ENCODE assay signal across 11 mouse cellular contexts in the genomic region with DNA sequence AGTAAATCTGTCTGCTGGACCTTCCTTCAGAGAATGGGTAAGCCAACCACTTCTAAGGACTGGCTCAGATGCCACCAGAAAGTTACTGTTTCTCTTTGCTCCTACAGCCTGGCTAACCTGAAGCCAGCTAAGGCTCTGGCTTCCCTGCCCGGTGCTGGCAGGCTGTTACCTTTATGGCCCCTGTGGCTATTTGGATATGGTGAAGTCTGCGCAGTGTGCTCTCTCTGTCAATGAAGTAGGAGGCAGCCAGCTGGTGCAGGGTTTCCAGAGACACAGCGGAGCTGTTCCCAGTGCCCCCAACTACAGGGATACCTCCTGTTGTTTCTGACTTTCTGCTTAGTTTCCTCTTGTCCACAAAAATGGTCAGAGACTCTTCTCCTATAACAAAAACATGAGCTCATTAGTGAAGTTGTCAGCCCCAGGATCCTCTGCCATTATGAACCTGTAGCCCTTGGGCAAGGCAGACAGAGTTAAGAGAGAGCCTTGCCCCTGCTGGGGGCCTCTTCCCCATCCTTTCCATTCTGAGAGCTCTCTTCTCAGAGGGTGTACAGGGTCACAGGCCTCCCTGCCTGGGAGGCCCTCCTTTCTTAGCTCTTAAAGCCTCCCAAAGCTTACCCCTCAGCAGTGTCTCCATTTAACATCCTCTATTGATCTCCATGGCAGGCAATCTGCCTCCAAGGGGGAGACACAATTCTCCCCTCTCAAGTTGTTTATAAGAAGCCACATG.
A peak's percentile ranks its signal among the peaks of the same experiment; 100 is the strongest.
DNase-seq lines count a peak whose midpoint lies in the region; ATAC-seq lines count a peak whose summit lies in the region.
"Had no signal": no experiment of that assay in that cellular context is flagged by ENCODE, and none has a peak within 500 bp of the region (broad histone marks: within the 10 kb centered on the region; RNA-seq: fewer than 3 reads in every experiment).

No protein-coding gene starts in this region.

- H3K4me3 ChIP-seq in lung, embryonic 15.5 days, result no peak overlapping the region
- no peak overlapping the region for H3K4me3 ChIP-seq in embryonic facial prominence, embryonic 10.5 days
- no peak overlapping the region for H3K4me3 ChIP-seq in hindbrain, embryonic 14.5 days (replicated peaks; ENCODE audit: low read length)
- no peak overlapping the region for H3K4me3 ChIP-seq in neural tube, embryonic 15.5 days (replicated peaks)
- H3K4me3 ChIP-seq: embryonic facial prominence, embryonic 13.5 days; heart, adult 2 months had no signal

- H3K9ac ChIP-seq in lung, embryonic 15.5 days, result no peak overlapping the region
- H3K9ac ChIP-seq in hindbrain, embryonic 14.5 days, result no peak overlapping the region
- no peak overlapping the region for H3K9ac ChIP-seq in neural tube, embryonic 15.5 days (replicated peaks)
- H3K9ac ChIP-seq: embryonic facial prominence, embryonic 13.5 days had no signal

- no peaks in the 10 kb centered on the region for H3K9me3 ChIP-seq in lung, embryonic 15.5 days
- no peaks in the 10 kb centered on the region for H3K9me3 ChIP-seq in embryonic facial prominence, embryonic 10.5 days
- H3K9me3 ChIP-seq in hindbrain, embryonic 14.5 days (ENCODE audit: control insufficient read depth, low read length), result no peaks in the 10 kb centered on the region
- H3K9me3 ChIP-seq in neural tube, embryonic 15.5 days (replicated peaks), result no peaks in the 10 kb centered on the region
- H3K9me3 ChIP-seq: embryonic facial prominence, embryonic 13.5 days had no signal

- no peak for DNase-seq in lung, postnatal 14 days
- DNase-seq in embryonic facial prominence, embryonic 10.5 days (ENCODE audit: low spot score), result peak; percentile 21
- DNase-seq in hindbrain, embryonic 14.5 days (ENCODE audit: low spot score), result no peak
- no peak for DNase-seq in urinary bladder, postnatal 10 days (ENCODE audit: low spot score)
- no peak for DNase-seq in adrenal gland, adult 2 months
- no peak for DNase-seq in MN1 (ENCODE audit: low spot score)
- DNase-seq: heart, adult 2 months had no signal

- H3K27me3 ChIP-seq in lung, embryonic 15.5 days, result no peaks in the 10 kb centered on the region
- H3K27me3 ChIP-seq in embryonic facial prominence, embryonic 10.5 days (replicated peaks; ENCODE audit: low read depth, poor library complexity, severe bottlenecking), result peaks cover 4% of the 10 kb centered on the region; the same call in 1 of the 2 replicates
- no peaks in the 10 kb centered on the region for H3K27me3 ChIP-seq in hindbrain, embryonic 14.5 days (ENCODE audit: control insufficient read depth, insufficient read depth, low read length)
- H3K27me3 ChIP-seq in neural tube, embryonic 15.5 days (replicated peaks), result no peaks in the 10 kb centered on the region
- H3K27me3 ChIP-seq: embryonic facial prominence, embryonic 13.5 days had no signal

- H3K4me1 ChIP-seq in lung, embryonic 15.5 days, result no peaks in the 10 kb centered on the region
- peaks cover 16% of the 10 kb centered on the region for H3K4me1 ChIP-seq in embryonic facial prominence, embryonic 10.5 days
- H3K4me1 ChIP-seq in hindbrain, embryonic 14.5 days (replicated peaks; ENCODE audit: control insufficient read depth, insufficient read depth, low read length), result peaks cover 11% of the 10 kb centered on the region
- peaks cover 11% of the 10 kb centered on the region for H3K4me1 ChIP-seq in neural tube, embryonic 15.5 days

- H3K36me3 ChIP-seq in lung, embryonic 15.5 days, result no peaks in the 10 kb centered on the region
- H3K36me3 ChIP-seq in embryonic facial prominence, embryonic 10.5 days (replicated peaks), result no peaks in the 10 kb centered on the region
- H3K36me3 ChIP-seq in hindbrain, embryonic 14.5 days (replicated peaks; ENCODE audit: control insufficient read depth, insufficient read depth), result no peaks in the 10 kb centered on the region
- H3K36me3 ChIP-seq in neural tube, embryonic 15.5 days, result no peaks in the 10 kb centered on the region
- H3K36me3 ChIP-seq: embryonic facial prominence, embryonic 13.5 days had no signal

- H3K27ac ChIP-seq in lung, embryonic 15.5 days, result no peak overlapping the region
- no peak overlapping the region for H3K27ac ChIP-seq in embryonic facial prominence, embryonic 10.5 days (replicated peaks)
- no peak overlapping the region for H3K27ac ChIP-seq in hindbrain, embryonic 14.5 days
- H3K27ac ChIP-seq in neural tube, embryonic 15.5 days (replicated peaks), result no peak overlapping the region
- H3K27ac ChIP-seq: embryonic facial prominence, embryonic 13.5 days; heart, adult 2 months; macrophage had no signal

- peak; percentile 55; the same call in 1 of the 2 replicates for ATAC-seq in lung, embryonic 15.5 days (ENCODE audit: borderline replicate concordance, extremely low read depth, low FRiP score, low TSS enrichment)
- peak; percentile 69 for ATAC-seq in hindbrain, embryonic 14.5 days (ENCODE audit: low FRiP score)
- peak; percentile 61; the same call in 1 of the 2 replicates for ATAC-seq in neural tube, embryonic 15.5 days (ENCODE audit: low FRiP score)

- WGBS in lung, embryonic 15.5 days, result 73% methylated on average over 3 of the region's 3 CpGs
- WGBS in embryonic facial prominence, embryonic 10.5 days, result 39% methylated on average over 3 of the region's 3 CpGs
- 45% methylated on average over 3 of the region's 3 CpGs for WGBS in hindbrain, embryonic 14.5 days
- whole genome bisulfite sequencing in neural tube, embryonic 15.5 days, result 17% methylated on average over 3 of the region's 3 CpGs

- H3K4me2 ChIP-seq in lung, embryonic 15.5 days, result no peak overlapping the region
- H3K4me2 ChIP-seq in hindbrain, embryonic 14.5 days (replicated peaks), result no peak overlapping the region
- no peak overlapping the region for H3K4me2 ChIP-seq in neural tube, embryonic 15.5 days
- H3K4me2 ChIP-seq: embryonic facial prominence, embryonic 13.5 days had no signal
